ENCODE assay signal across 10 mouse cellular contexts in the genomic region with DNA sequence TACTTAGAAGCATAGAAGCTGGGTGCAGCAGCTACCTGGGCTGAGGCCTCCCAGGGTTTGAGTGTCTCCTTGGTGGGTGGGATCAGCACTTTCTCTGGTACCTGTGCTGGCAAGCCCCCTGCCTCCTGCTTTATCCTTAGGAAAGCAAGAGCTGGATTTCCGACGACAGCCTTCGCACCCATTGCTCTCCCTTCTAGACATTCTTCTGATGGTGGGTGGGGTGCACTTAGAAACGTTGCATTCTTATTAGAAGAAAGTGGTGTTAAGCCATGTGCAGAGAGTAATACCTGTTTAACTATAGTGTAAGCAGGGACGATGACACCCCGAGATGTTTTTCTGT. TPM values are rescaled to one million over a fixed set of nuclear protein-coding genes. Genes with fewer than 3 reads are reported as not detected.
DNase-seq lines count a peak whose midpoint lies in the region; ATAC-seq and TF ChIP-seq lines count a peak whose summit lies in the region.
"Had no signal": no experiment of that assay in that cellular context is flagged by ENCODE, and none has a peak within 500 bp of the region (broad histone marks: within the 10 kb centered on the region; RNA-seq: fewer than 3 reads in every experiment).

No protein-coding gene starts in this region.

- ATAC-seq in kidney, embryonic 15.5 days (replicated peaks; ENCODE audit: low FRiP score) = no peak
- ATAC-seq in embryonic facial prominence, embryonic 13.5 days (ENCODE audit: insufficient number of reproducible peaks, insufficient read depth, low FRiP score, low TSS enrichment, low read depth) = no peak
- ATAC-seq in hindbrain, postnatal 0 days = no peak
- no peak for ATAC-seq in midbrain, embryonic 16.5 days

- peaks cover 30% of the 10 kb centered on the region for H3K4me1 ChIP-seq in kidney, embryonic 15.5 days
- peaks cover 47% of the 10 kb centered on the region for H3K4me1 ChIP-seq in embryonic facial prominence, embryonic 13.5 days
- H3K4me1 ChIP-seq in hindbrain, postnatal 0 days (ENCODE audit: insufficient read depth, low read length) = no peaks in the 10 kb centered on the region
- peaks cover 10% of the 10 kb centered on the region; the same call in 1 of the 2 replicates for H3K4me1 ChIP-seq in midbrain, embryonic 16.5 days (ENCODE audit: control insufficient read depth, insufficient read depth, low read length)

- TF ChIP-seq CTCF in hindbrain, postnatal 0 days (IDR thresholded peaks at IDR 0.05; ENCODE audit: low read depth) = no peak

- no peak overlapping the region for H3K27ac ChIP-seq in kidney, embryonic 15.5 days
- H3K27ac ChIP-seq in embryonic facial prominence, embryonic 13.5 days = peak overlapping the region; percentile 99
- H3K27ac ChIP-seq in hindbrain, postnatal 0 days = peak overlapping the region; percentile 56; the same call in 1 of the 2 replicates
- H3K27ac ChIP-seq in midbrain, embryonic 16.5 days (ENCODE audit: low read length) = 0 out of 2 replicates have a peak overlapping the region, but pooled peaks have one; percentile 83

- peak overlapping the region; percentile 75 for H3K4me2 ChIP-seq in kidney, embryonic 15.5 days
- peak overlapping the region; percentile 85 for H3K4me2 ChIP-seq in embryonic facial prominence, embryonic 13.5 days
- peak overlapping the region; percentile 84 for H3K4me2 ChIP-seq in hindbrain, postnatal 0 days (ENCODE audit: low read depth, low read length)
- peak overlapping the region; percentile 88 for H3K4me2 ChIP-seq in midbrain, embryonic 16.5 days (ENCODE audit: low read length)

- H3K9me3 ChIP-seq in kidney, embryonic 15.5 days (replicated peaks) = no peaks in the 10 kb centered on the region
- H3K9me3 ChIP-seq in embryonic facial prominence, embryonic 13.5 days = no peaks in the 10 kb centered on the region
- H3K9me3 ChIP-seq in hindbrain, postnatal 0 days (ENCODE audit: low read length) = no peaks in the 10 kb centered on the region
- no peaks in the 10 kb centered on the region for H3K9me3 ChIP-seq in midbrain, embryonic 16.5 days (replicated peaks; ENCODE audit: control insufficient read depth, low read length, poor library complexity, severe bottlenecking)

- H3K36me3 ChIP-seq in kidney, embryonic 15.5 days = peaks cover 8% of the 10 kb centered on the region
- peaks cover 32% of the 10 kb centered on the region for H3K36me3 ChIP-seq in embryonic facial prominence, embryonic 13.5 days
- no peaks in the 10 kb centered on the region for H3K36me3 ChIP-seq in hindbrain, postnatal 0 days (ENCODE audit: insufficient read depth, low read length)
- no peaks in the 10 kb centered on the region for H3K36me3 ChIP-seq in midbrain, embryonic 16.5 days (ENCODE audit: control insufficient read depth, insufficient read depth, low read length)

- peak overlapping the region; percentile 94 for H3K9ac ChIP-seq in kidney, embryonic 15.5 days
- H3K9ac ChIP-seq in embryonic facial prominence, embryonic 13.5 days = peak overlapping the region; percentile 97
- peak overlapping the region; percentile 76 for H3K9ac ChIP-seq in hindbrain, postnatal 0 days (replicated peaks; ENCODE audit: low read length)
- H3K9ac ChIP-seq in midbrain, embryonic 16.5 days (ENCODE audit: low read depth, low read length) = peak overlapping the region; percentile 79

- no peaks in the 10 kb centered on the region for H3K27me3 ChIP-seq in kidney, embryonic 15.5 days
- no peaks in the 10 kb centered on the region for H3K27me3 ChIP-seq in embryonic facial prominence, embryonic 13.5 days
- H3K27me3 ChIP-seq in hindbrain, postnatal 0 days (ENCODE audit: insufficient read depth, low read length) = no peaks in the 10 kb centered on the region
- H3K27me3 ChIP-seq in midbrain, embryonic 16.5 days (ENCODE audit: control insufficient read depth, insufficient read depth, low read depth, low read length) = no peaks in the 10 kb centered on the region

- DNase-seq in kidney, adult 18-20 months = no peak
- DNase-seq in hindbrain, postnatal 0 days (ENCODE audit: low spot score) = no peak
- no peak for DNase-seq in spleen, postnatal 4 days (ENCODE audit: low spot score in 2 of 2)
- DNase-seq in retina, embryonic 14.5 days (ENCODE audit: low spot score) = no peak
- DNase-seq in layer of hippocampus, adult 9-11 months = no peak
- DNase-seq: cerebellum, adult 9-10 months had no signal

- WGBS in kidney, embryonic 15.5 days = 29% methylated on average over 6 of the region's 6 CpGs
- 9% methylated on average over 6 of the region's 6 CpGs for WGBS in embryonic facial prominence, embryonic 13.5 days
- WGBS in hindbrain, postnatal 0 days = 17% methylated on average over 6 of the region's 6 CpGs
- 11% methylated on average over 6 of the region's 6 CpGs for WGBS in midbrain, embryonic 16.5 days

- peak overlapping the region; percentile 85 for H3K4me3 ChIP-seq in kidney, embryonic 15.5 days (replicated peaks)
- peak overlapping the region; percentile 95 for H3K4me3 ChIP-seq in embryonic facial prominence, embryonic 13.5 days
- H3K4me3 ChIP-seq in hindbrain, postnatal 0 days (ENCODE audit: low read length) = peak overlapping the region; percentile 86
- peak overlapping the region; percentile 80 for H3K4me3 ChIP-seq in midbrain, embryonic 16.5 days (ENCODE audit: low read depth, low read length)

RNA-seq across cellular contexts. Expression of a gene that starts 2.4 kb away (rescaled TPM):
- 58.2 and 65.5 TPM in 2 replicates for polyA plus RNA-seq in kidney, embryonic 15.5 days (2015; fragmentation: Nextera tagmentation; extraction: Ambion mirVana)
- 150 and 160 TPM in 2 replicates for polyA plus RNA-seq in embryonic facial prominence, embryonic 13.5 days (2015; fragmentation: Nextera tagmentation; extraction: Ambion mirVana)
- total RNA-seq in hindbrain, postnatal 0 days (2014; rRNA removed) = 167 and 174 TPM in 2 replicates
- 180 and 198 TPM in 2 replicates for polyA plus RNA-seq in hindbrain, postnatal 0 days (2015; fragmentation: Nextera tagmentation; extraction: Ambion mirVana)
- polyA plus RNA-seq in midbrain, embryonic 16.5 days (2015; fragmentation: Nextera tagmentation; extraction: Ambion mirVana) = 71.7 and 102 TPM in 2 replicates
- total RNA-seq: MEL had no signal

RNA-seq across cellular contexts. Expression of a gene that starts 49.8 kb away (rescaled TPM):
- polyA plus RNA-seq in kidney, embryonic 15.5 days (2015; fragmentation: Nextera tagmentation; extraction: Ambion mirVana) = 6.1 and 6.2 TPM in 2 replicates
- 1.5 and 1.7 TPM in 2 replicates for polyA plus RNA-seq in embryonic facial prominence, embryonic 13.5 days (2015; fragmentation: Nextera tagmentation; extraction: Ambion mirVana)
- 16.9 and 19.3 TPM in 2 replicates for total RNA-seq in hindbrain, postnatal 0 days (2014; rRNA removed)
- polyA plus RNA-seq in hindbrain, postnatal 0 days (2015; fragmentation: Nextera tagmentation; extraction: Ambion mirVana) = 10.9 and 13.2 TPM in 2 replicates
- 17.7 and 18.6 TPM in 2 replicates for polyA plus RNA-seq in midbrain, embryonic 16.5 days (2015; fragmentation: Nextera tagmentation; extraction: Ambion mirVana)
- total RNA-seq: MEL had no signal
